Mouse (Mus musculus) lung, embryonic 14.5 days (tissue): ENCODE measurements around the gene Cfap20. TPM values are rescaled to one million over a fixed set of nuclear protein-coding genes. Genes with fewer than 3 reads are reported as not detected.

Source experiments
- ATAC-seq: fragments of 200-750 bp; cut with Nextera tagmentation; 2 replicates; pipeline ENCODE4 v1.8.0; 2017; ENCODE audit warnings: mild to moderate bottlenecking, moderate TSS enrichment, moderate library complexity; ENCODE audit not compliant: insufficient read depth
- DNase-seq: peaks from one replicate; pipeline ENCODE4 v3.0.0-alpha.2; 2015
- H3K27ac ChIP-seq: fragments of 300-500 bp; sonication (generic); 2 replicates; pipeline ENCODE4 v1.5.1; 2014; ENCODE audit warnings: low read depth, mild to moderate bottlenecking, moderate library complexity
- H3K27me3 ChIP-seq: fragments of 300-500 bp; sonication (generic); 2 replicates; pipeline ENCODE4 v1.6.1; 2014; ENCODE audit warnings: low read length, control low read depth; ENCODE audit not compliant: insufficient read depth
- H3K36me3 ChIP-seq: fragments of 300-500 bp; sonication (generic); 2 replicates; pipeline ENCODE4 v1.6.1; 2014; ENCODE audit warnings: control low read depth; ENCODE audit not compliant: insufficient read depth
- H3K4me1 ChIP-seq: fragments of 300-500 bp; sonication (generic); 2 replicates; pipeline ENCODE4 v1.6.1; 2014; ENCODE audit warnings: antibody characterized with exemption, control low read depth; ENCODE audit not compliant: insufficient read depth
- H3K4me2 ChIP-seq: fragments of 300-500 bp; sonication (generic); 2 replicates; pipeline ENCODE4 v1.6.1; 2014; ENCODE audit warnings: mild to moderate bottlenecking
- H3K4me3 ChIP-seq: fragments of 300-500 bp; sonication (generic); 2 replicates; pipeline ENCODE4 v1.5.1; 2014; ENCODE audit warnings: low read depth, low read length
- H3K9ac ChIP-seq: fragments of 300-500 bp; sonication (generic); 2 replicates; pipeline ENCODE4 v1.6.1; 2014
- H3K9me3 ChIP-seq: fragments of 300-500 bp; sonication (generic); 2 replicates; pipeline ENCODE4 v1.6.1; 2016; ENCODE audit warnings: low read depth, low read length, control low read depth
- CTCF ChIP-seq: IDR thresholded peaks from 2 replicates; pipeline ENCODE4 v1.5.1; 2016; ENCODE audit warnings: antibody characterized with exemption, low read depth
- WGBS: fragments of 180-500 bp; shearing (Covaris S2); extraction: QIAGEN DNeasy Blood & Tissue Kit; methylation state at CpG from one replicate; pipeline ENCODE4 v1.1.7; 2014; 5-methylcytosine and 5-hydroxymethylcytosine counted together
- polyA plus RNA-seq: library from polyadenylated mRNA; unstranded; fragments of >200 nt; fragmentation: Nextera tagmentation; extraction: Ambion mirVana; gene quantifications from 2 replicates; pipeline ENCODE4 v1.2.1, GENCODE M21; 2014

The Cfap20 gene
- polyA plus RNA-seq, 1 experiment from 2014 or later, result 162 TPM

DNA sequence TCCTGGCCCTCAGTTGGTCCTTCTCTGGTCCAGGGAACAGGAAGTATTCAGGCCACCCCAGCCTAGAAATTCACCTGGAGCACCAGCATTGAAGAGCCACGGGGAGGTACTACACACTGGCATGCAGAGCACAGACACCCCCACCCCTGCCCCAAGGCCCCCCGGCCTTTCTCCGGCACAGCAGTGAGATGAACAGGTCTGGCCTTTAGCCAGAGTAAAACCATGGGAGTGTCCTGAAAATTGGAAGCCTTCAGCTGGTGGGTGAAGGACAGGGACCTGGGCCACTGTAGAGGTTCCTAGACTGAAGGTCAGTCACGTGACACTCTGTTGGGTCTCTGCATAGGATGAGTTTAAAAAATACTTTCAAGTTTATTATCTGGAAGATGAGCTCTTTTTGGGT, 10.4 kb upstream of the Cfap20 start:
- H3K9me3 ChIP-seq, result no peaks in the 10 kb centered on the region
- no peak overlapping the region for H3K4me2 ChIP-seq
- H3K36me3 ChIP-seq, result peaks cover 29% of the 10 kb centered on the region
- 73% methylated on average over 4 of the region's 4 CpGs for WGBS
- no peak for TF ChIP-seq CTCF
- no peak overlapping the region for H3K9ac ChIP-seq
- H3K27ac ChIP-seq, result no peak overlapping the region
- H3K4me3 ChIP-seq, result no peak overlapping the region
- no peaks in the 10 kb centered on the region for H3K4me1 ChIP-seq
- ATAC-seq, result no peak
- H3K27me3 ChIP-seq, result no peaks in the 10 kb centered on the region
- DNase-seq, result no peak

DNA sequence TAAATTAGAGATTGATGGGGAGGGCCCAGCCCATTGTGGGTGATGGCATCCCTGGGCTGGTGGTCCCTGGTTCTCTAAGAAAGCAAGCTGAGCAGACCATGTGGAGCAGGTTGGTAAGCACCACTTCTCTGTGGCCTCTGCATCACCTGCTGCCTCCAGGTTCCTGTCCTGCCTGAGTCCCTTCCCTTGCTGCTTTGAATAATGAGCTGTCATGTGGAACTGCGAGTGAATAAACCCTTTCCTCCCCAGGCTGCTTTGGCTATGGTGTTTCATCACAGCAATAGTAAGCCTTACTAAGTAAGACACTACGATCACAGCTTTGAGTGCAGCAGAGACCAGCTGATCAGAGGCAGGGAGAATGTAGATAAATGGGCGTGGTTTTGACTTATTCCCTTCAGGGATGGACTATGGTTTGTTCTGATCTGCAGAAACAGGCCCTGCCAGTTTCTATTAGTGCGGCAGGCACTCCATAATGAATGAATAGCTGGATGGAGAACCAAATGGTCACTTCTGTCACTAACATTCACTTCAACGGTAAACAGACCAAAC, 6.9 kb upstream of the Cfap20 start:
- no peak overlapping the region for H3K4me2 ChIP-seq
- ATAC-seq (no peak), DNase-seq (no peak)
- TF ChIP-seq CTCF, result no peak
- no peak overlapping the region for H3K27ac ChIP-seq
- H3K27me3 ChIP-seq, result no peaks in the 10 kb centered on the region
- no peak overlapping the region for H3K4me3 ChIP-seq
- H3K4me1 ChIP-seq, result no peaks in the 10 kb centered on the region
- H3K9ac ChIP-seq, result no peak overlapping the region
- no peaks in the 10 kb centered on the region for H3K9me3 ChIP-seq
- no peaks in the 10 kb centered on the region for H3K36me3 ChIP-seq
- WGBS, result 44% methylated on average over 5 of the region's 5 CpGs

DNA sequence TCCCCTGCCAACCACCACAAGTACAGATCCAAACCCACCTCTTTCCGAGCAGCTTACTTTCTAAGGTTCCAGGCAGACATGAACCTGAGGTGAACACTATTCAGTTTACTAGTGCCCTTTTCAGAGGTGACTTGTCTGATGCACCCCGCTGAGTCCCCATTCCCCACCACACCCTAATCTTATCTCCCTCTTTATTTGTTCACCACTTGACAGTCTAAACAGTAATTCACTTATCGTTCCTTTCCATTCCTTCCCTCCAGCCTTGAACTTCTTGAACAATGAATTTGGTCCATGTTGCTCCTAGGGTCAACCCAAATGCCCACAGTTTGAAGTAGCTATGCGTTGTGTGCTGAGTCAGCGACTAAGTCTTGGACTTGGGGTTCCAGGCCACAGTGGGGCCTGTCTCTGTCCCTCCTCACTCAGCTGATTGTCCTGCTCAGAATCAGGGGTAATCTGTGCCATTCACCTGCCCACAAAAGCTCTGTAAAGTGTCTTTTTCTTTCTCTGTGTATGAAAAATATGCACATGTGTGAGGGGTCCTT, 5.6 kb upstream of the Cfap20 start:
- ATAC-seq (no peak), DNase-seq (no peak)
- Histone ChIP-seq H3K4me2 (no peak overlapping the region), H3K36me3 (no peaks in the 10 kb centered on the region), H3K4me1 (no peaks in the 10 kb centered on the region), H3K27me3 (no peaks in the 10 kb centered on the region), H3K4me3 (no peak overlapping the region), H3K9me3 (no peaks in the 10 kb centered on the region), H3K9ac (no peak overlapping the region), H3K27ac (no peak overlapping the region)
- 51% methylated on average over 5 of the region's 5 CpGs for WGBS
- TF ChIP-seq CTCF, result no peak

DNA sequence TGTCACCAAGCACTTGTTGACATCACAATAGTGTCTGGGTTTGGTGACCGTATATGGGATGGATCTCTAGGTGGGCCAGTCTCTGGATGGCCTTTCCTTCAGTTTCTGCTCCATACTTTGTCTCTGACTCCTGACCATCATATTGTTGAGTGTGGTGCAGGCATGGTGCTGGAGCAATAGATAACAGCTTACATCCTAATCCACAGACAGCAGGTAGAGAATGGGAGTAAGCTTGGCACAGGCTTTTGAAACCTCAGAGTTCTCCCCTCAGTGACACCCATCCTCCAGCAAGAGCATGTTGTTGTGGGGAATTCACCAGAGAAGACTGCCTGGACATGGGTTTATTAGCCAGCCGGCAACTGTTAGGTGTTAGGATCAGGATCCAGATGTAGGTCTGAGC, 4.8 kb upstream of the Cfap20 start:
- H3K4me2 ChIP-seq, result no peak overlapping the region
- 90% methylated on average over 2 of the region's 2 CpGs for WGBS
- TF ChIP-seq CTCF, result no peak
- H3K27me3 ChIP-seq, result no peaks in the 10 kb centered on the region
- no peak overlapping the region for H3K9ac ChIP-seq
- no peak overlapping the region for H3K27ac ChIP-seq
- H3K4me3 ChIP-seq, result no peak overlapping the region
- no peaks in the 10 kb centered on the region for H3K36me3 ChIP-seq
- H3K9me3 ChIP-seq, result no peaks in the 10 kb centered on the region
- no peak for ATAC-seq
- H3K4me1 ChIP-seq, result no peaks in the 10 kb centered on the region
- DNase-seq, result no peak

DNA sequence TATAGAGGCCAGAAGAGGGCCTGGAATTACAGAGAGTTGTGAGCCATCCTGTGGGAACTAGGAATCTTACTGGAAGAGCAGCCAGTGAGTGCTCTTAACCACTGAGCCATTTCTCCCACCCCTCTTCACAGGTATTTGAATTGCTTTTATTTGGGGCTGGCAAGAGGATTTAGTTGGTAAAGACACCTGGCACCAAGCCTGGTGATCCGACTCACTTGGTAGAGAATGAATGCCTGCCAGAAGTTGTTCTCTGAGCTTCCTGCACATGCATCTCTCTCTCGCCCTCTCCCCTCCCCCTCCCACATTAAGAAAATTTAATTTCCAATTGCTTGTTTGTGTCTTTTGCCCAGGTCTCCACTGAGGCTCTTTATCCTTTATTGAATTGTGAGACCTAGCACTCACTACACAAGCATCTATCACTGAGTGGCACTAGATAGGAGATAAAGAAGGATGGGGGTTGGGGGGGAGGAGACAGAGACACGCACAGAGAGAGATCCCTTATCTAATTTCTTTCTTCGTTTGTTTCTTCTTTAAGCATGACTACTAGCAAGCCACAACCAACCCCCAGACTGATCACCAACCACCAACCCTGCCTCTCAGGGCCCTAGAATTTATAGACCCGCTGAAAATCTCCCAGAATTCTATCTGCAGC, 2.8 kb upstream of the Cfap20 start:
- DNase-seq (no peak), ATAC-seq (no peak)
- H3K4me1 ChIP-seq, result peaks cover 7% of the 10 kb centered on the region; the same call in 1 of the 2 replicates
- no peaks in the 10 kb centered on the region for H3K27me3 ChIP-seq
- H3K9me3 ChIP-seq, result no peaks in the 10 kb centered on the region
- no peak overlapping the region for H3K9ac ChIP-seq
- WGBS, result 32% methylated on average over 5 of the region's 5 CpGs
- H3K27ac ChIP-seq, result no peak overlapping the region
- no peaks in the 10 kb centered on the region for H3K36me3 ChIP-seq
- H3K4me3 ChIP-seq, result no peak overlapping the region
- H3K4me2 ChIP-seq, result no peak overlapping the region
- no peak for TF ChIP-seq CTCF

DNA sequence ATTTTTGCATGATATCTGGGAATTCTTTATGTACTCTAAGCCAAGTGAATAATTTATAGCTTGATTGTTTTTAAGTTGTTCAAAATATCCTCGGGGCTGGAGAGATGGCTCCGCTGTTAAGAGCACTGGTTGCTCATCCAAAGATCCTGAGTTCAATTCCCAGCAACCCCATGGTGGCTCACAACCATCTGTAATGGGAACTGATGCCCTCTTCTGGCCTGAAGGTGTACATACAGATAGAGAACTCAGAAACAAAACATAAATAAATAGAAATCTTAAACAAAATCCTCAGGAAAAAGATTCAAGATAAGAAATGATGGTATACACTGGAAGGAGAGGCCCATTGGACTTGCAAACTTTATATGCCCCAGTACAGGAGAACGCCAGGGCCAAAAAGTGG, 1.3 kb upstream of the Cfap20 start:
- 92% methylated on average over 3 of the region's 3 CpGs for WGBS
- H3K9me3 ChIP-seq, result no peaks in the 10 kb centered on the region
- no peak overlapping the region for H3K27ac ChIP-seq
- no peaks in the 10 kb centered on the region for H3K27me3 ChIP-seq
- no peak overlapping the region for H3K4me2 ChIP-seq
- no peak overlapping the region for H3K4me3 ChIP-seq
- ATAC-seq (no peak), DNase-seq (no peak)
- TF ChIP-seq CTCF, result peak; percentile 26; the same call in 1 of the 2 replicates
- peaks cover 7% of the 10 kb centered on the region; the same call in 1 of the 2 replicates for H3K4me1 ChIP-seq
- no peak overlapping the region for H3K9ac ChIP-seq
- no peaks in the 10 kb centered on the region for H3K36me3 ChIP-seq

DNA sequence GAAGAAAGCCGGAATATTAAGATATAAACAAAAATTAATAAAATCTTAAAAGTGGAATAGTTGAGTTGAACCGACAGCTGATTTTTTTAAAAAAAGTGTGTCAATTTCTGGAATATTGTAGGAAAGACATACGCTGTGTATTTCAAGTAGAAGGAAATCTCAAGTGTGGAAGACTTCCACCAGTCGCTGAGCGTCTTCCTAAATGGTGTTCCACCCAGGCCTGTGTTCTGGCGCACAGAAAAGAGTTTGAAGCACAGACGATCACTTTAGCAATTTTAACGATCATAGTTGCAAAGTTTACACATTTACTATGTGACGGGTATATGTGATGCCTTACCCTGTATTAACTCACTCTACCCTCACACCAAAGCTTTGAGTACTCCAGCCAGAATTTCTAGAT, 802 bp upstream of the Cfap20 start:
- peak overlapping the region; percentile 95; the same call in 1 of the 2 replicates for H3K4me3 ChIP-seq

More for the DNA sequence above, 802 bp upstream of the Cfap20 start:
- no peak overlapping the region for H3K27ac ChIP-seq
- 90% methylated on average over 9 of the region's 9 CpGs for WGBS
- H3K27me3 ChIP-seq, result no peaks in the 10 kb centered on the region
- TF ChIP-seq CTCF, result no peak
- peaks cover 7% of the 10 kb centered on the region; the same call in 1 of the 2 replicates for H3K4me1 ChIP-seq
- H3K4me2 ChIP-seq, result peak overlapping the region; percentile 42; the same call in 1 of the 2 replicates
- no peaks in the 10 kb centered on the region for H3K36me3 ChIP-seq
- ATAC-seq (no peak), DNase-seq (no peak)
- H3K9me3 ChIP-seq, result no peaks in the 10 kb centered on the region
- H3K9ac ChIP-seq, result no peak overlapping the region
